Mouse (Mus musculus) lung, postnatal 0 days (tissue): ENCODE results near the gene Mc3r.

ENCODE experiments used
- CTCF ChIP-seq: IDR thresholded peaks from 2 replicates; pipeline ENCODE4 v1.5.1; 2016; ENCODE audit warnings: antibody characterized with exemption, mild to moderate bottlenecking
- EP300 ChIP-seq: IDR thresholded peaks from 2 replicates; pipeline ENCODE4 v1.6.1; 2016; ENCODE audit warnings: antibody characterized with exemption, mild to moderate bottlenecking, control low read depth

DNA sequence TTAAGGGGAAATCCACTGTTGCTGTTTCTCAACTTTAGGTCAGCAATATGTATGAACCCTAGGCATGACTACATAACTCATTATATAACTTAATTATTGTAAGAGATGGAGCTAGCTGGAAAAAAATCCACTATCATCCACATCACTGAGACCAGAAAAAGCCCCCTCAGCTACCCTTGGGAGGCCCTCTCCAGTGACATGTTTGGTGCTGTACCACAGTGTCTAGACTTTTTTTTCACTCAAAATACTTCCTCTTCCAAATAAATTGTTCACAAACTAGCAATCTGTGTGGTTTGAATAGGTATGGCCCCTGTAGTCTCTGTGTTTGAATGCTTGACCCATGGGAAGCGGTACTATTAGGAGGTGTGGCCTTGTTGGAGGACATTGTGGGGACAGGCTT is 39.4 kb downstream of the Mc3r start:
- no peak for TF ChIP-seq CTCF
- TF ChIP-seq EP300 = no peak
